Mouse (Mus musculus): ENCODE data around the gene Amh. TPM values are rescaled to one million over a fixed set of nuclear protein-coding genes. Genes with fewer than 3 reads are reported as not detected.
"Not testable (repeated sequence)": the region's sequence is repeated elsewhere in the genome, so short reads cannot be mapped to it uniquely, and the experiment has no call there.

Amh gene
- total RNA-seq, 2 experiments from 2014 or later, result 3.3 to 3.6 TPM

DNA sequence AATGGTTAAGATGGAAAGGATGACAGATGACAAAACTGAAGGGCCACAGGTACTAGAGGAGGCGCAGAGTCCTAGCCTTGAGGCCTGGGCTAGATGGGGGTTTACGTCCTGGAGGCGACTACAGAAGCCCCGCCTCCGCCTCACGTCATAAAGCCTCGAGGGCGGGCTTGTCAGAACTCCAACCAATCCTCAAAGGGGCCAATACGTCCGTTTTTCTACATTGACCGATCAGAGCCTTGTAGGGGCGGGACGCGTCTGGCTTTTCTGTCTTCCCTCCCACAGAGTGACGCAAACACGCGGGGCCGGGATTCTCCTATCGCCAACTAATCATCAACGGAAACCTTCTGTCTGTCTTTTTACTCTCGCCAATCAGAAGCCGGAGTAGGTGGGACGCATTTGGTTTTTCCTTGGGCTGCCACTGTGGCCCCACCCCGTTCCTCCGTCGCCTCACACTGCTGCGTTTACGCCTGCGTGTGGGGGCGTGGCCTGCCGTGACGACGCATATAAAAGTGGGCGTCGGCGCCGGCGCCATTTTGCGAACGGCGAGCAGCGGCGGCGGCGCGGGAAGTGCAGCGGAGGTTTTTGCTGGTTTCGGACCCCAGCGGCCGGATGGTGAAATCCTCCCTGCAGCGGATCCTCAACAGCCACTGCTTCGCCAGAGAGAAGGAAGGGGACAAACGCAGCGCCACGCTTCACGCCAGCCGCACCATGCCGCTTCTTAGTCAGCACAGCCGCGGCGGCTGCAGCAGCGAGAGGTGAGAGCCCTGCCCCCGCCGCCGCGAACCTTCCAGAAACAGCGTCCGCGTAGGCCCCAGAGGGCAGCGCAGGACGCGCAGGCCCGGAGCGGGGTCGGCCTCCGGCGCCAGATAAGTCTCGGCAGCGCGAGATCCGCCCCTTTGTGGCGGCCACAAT is 21.4 kb downstream of the Amh start, which contains the start of gene Oaz1:
Gene Oaz1, plus strand, starts transcription at position 506 of the 912 bp plus-strand sequence.
- peak; percentile 100 for DNase-seq (ENCODE audit: low spot score in 2 of 2)

DNA sequence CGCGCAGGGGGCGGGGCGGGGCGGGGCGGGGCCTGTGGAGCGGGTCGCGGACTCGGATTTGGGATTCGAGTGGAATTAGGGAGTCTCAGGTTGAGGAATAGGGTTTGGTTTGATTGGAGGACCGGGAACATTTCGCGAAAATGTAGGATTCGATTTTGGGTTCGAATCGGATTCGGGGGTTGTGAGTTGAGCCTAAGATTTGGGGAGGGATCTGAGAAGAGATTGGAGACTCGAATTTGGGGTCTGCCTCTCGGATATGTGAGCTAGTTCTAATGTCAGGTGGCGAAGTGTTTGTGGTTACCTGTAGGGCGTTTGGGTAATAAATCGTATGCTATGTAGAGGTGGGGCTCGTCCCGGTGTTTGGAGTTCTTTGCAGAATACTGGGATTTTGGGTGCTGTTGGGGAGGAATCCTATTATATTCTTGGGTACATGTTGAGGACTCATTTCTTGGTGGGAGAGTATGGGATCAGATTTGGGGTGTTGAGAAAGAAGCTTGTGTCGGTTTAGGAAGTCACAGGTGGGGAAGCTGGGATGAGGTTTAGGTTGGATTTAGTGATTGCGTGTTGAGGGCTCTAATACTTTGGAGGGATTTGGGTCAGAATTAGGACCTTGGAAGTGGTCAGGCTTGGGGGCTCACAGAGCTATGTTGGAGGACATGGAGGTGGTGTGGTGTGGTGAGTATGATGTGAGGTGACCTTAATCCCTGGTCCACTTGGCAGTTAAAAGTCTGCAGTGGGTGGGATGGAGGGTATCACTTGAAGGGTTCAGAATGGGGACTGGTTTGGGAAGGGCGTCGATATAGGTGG is 22.2 kb downstream of the Amh start:
- DNase-seq (ENCODE audit: low spot score in 2 of 2), result no peak

DNA sequence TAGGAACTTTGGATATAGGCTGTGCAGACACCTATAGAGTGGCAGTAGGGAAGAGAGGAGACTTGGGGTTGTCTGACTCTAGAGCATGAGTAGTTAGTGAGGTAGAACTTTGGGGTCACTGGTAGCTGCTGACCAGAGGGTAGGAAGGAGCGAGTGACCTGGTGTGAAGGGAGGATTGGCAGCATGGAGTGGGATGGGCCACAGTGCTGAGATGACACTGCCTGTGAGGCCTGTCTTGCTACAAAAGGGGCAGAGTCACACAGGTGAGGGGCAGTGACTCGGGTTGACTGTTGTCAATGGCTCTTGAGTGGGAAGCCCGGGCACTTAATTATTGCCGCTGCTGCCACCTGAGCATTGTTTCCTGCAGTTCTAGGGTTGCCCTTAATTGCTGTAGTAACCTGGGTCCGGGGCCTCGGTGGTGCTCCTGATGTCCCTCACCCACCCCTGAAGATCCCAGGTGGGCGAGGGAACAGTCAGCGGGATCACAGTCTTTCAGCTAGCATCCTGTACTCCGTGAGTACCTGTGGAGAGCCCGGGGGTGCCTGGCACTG is 22.9 kb downstream of the Amh start:
- no peak for DNase-seq (ENCODE audit: low spot score in 2 of 2)

DNA sequence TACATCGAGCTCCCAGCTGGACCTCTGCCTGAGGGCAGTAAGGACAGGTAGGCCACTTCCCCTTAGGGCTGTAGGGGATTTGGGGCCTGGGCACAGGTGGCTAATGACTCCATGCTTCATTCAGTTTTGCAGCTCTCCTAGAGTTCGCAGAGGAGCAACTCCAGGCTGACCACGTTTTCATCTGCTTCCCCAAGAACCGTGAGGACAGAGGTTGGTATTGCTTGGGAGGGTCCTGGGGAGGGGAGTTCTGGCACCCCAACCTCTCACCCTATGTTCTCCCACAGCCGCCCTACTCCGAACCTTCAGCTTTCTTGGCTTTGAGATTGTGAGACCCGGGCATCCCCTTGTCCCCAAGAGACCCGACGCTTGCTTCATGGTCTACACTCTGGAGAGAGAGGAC is 23.5 kb downstream of the Amh start:
- DNase-seq (ENCODE audit: low spot score in 2 of 2), result not testable (repeated sequence)

DNA sequence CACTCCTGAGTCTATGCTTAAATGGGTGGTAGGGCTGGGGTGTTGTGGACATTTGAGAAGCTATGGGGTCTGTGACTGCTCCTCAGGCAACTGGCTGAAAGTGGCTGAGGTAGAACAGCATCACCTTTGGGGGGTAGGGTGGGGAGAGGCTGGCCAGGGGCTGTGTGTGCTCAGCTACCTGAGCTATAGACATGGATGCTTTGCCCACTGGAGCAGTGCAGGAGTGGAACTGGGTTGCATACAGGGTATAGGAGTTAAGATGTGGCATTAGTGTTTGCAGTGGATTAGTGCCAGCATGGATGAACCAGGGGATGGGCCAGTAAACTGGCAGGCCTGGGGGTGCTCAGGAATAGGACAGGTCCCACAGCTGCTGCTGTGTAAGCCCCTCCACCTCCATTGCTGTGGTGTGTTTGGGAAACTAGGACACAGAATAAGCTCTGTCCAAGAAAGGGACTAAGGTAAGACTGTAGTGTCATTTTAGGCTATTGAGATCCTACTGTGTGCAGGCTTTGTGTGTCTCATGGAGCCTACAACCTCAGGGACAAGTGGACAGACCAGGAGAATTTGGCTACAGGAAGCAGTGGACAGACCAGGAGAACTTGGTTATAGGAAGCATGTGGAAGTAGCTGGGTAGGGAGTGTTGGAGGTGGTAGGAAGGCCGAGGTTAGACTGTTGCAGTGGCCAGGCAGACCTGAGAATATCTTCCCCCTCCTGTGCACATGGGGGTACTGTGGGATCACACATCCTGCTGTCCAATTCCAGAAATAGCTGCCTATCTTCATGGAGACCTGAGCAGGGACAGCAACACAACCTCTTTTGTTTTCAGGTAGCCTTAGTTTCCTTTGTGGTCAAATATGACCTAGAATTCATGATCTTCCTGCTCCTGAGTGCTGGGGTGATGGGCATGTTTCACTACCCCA is 24.6 kb downstream of the Amh start:
- no peak for DNase-seq (ENCODE audit: low spot score in 2 of 2)

DNA sequence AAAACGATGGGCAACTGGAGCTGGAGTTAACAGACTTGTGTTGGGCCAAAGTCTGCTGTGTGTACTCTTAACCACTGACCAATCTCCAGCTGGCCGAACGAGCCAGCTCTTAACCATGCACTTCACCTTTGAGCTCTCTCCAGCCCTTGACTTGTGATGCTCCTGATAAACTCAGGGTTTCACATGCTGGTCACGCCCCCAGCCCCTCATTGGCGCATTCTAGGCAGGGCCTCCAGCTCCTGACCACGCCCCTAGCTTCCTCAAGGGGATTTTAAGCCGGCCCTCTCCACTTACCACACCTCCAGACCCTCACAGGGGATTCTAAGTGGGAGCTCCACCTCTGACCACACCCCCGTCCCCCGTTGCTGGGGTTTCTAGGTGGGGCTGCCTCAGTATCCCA is 26.1 kb downstream of the Amh start:
- DNase-seq (ENCODE audit: low spot score in 2 of 2), result no peak

DNA sequence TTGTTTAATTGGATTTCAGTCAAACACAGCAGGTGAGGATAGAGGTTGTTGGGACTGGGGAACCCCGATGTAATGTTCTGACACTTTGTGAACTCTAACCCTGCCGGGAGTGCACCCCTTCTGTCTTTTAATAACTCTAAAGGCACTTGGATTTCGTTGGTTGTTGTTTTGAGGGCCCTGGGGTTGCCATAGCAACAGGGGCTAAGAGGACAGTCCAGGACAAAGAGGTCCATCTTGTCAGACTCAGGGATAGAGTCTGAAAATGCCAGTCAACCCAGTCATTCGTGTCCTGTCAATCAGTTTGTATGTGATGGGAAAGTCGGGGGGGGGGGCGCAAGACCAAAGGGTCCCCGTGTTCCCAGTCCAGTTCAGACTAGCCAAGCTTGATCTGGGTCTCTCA is 27.8 kb downstream of the Amh start:
- no peak for DNase-seq (ENCODE audit: low spot score in 2 of 2)

DNA sequence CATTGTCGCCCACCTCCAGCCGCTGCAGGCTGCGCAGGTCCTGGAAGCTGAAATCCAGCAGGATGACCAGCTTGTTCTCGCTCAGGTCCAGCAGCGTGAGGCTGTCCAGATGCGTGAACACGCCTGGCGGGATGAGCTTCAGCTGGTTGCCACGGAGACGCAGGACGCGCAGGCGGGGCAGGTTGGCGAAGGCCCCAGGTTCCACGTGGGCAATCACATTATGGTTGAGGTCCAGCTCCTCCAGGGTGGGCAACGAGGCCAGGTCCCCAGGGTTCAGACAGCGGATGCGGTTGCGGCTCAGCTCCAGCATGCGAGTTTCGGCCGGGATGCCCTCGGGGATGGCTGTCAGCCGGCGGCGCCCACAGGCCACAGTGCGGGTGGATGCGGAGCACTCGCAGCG is 30.6 kb downstream of the Amh start:
- no peak for DNase-seq (ENCODE audit: low spot score in 2 of 2)

DNA sequence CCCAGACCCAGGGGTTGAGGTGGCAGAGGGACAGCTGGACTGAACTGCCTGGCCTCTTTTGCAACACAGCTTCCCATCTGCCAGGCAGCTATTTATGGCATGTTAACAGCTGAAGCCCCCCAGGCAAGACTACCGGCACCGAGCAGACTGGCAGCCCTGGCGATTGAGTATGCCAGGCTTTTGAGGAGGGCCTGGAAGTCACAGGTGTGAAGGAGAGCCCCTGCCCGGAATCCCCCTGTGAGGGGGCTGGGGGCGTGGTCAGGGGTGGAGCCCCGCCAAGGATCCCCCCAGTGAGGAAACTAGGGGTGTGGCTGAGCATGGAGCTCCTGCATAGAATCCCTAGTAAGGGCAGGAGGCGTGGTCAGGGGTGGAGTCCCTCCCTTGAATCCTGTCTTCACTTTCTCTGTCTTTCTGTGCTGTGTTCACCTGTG is 31.9 kb downstream of the Amh start:
- DNase-seq (ENCODE audit: low spot score in 2 of 2), result no peak

DNA sequence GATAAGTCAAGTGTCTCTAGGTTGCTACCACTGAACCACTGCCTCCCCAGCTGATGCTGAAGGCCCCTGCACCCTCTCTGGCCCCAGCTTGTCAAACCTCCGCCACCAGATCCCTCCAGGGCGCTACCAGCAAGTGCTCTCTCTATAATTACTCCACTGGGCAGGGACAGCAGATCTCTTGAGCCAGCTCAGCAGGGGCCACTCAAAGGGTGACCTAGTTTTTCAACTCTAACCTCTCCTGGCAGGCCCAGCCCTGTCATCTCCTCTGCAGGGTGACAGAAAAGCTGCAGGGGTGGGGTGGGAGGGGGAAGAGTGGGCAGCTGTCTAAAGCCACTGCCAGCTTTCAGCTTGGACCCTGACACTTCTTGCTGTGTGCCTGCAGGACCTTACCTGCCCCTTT is 32.8 kb downstream of the Amh start:
- no peak for DNase-seq (ENCODE audit: low spot score in 2 of 2)

DNA sequence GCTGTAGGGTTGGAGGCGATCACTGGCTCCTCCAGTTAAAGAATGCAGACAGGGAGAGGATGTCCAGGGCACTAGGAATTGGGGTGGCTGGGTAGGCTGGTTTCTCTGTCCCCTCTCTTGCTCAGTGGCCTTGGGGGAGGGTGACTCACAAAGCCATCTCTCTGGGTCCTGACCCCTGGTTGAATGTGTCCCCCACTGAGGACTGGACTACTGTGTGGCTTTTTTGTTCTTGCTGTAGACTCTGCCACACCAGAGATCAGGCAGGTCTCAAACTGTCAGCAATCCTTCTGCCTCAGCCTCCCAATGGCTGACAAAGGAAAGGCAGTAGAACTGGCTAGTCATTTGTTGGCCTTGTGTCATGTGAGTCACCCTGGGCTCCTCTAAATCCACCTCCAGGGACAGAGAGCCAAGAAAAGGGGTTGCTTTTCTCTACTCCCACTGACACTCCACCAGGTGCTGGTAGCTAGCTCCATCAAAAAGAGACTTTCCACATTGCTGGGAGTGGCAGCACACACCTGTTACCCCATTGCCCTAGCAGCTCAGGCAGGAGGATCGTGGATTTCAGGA is 33.4 kb downstream of the Amh start:
- no peak for DNase-seq (ENCODE audit: low spot score in 2 of 2)

DNA sequence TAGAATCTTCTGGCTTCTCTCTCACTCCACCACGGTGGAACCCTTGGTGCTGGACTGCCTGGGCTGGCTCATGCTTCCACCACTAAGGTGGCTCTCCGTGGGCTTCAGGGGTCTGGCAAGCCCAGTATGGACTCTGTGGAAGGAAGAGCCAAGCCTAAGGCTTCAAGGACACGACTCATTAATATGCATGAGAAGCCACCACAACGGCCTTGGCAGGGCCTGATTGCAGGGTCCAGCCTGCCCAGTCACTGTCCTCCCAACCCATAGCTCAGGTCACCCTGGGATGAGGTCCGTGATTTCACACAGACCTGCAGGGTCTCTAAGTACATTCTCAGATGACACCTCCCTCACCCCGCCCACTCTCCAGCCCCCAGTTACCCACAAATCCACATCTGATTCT is 34.8 kb downstream of the Amh start:
- DNase-seq (ENCODE audit: low spot score in 2 of 2), result no peak

DNA sequence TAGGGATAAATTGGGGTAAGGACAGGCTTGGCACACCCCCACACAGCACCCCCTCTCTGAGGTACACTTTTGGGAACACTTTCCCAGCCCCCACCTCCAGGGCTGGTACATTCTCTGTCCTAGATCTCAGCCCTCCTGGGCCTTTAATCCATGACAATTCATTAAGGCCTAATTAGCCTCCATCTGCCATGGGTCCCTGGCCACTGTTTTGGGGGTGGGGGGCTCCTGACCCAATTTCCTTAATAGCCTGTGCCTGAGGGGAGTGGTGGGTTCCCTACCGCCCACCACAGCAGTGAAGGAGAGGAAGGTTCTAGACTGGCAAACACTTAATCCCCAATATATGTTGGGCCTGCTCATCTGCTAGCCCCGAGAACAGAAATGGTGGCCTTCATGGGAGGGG is 36.6 kb downstream of the Amh start:
- DNase-seq (ENCODE audit: low spot score in 2 of 2), result no peak

DNA sequence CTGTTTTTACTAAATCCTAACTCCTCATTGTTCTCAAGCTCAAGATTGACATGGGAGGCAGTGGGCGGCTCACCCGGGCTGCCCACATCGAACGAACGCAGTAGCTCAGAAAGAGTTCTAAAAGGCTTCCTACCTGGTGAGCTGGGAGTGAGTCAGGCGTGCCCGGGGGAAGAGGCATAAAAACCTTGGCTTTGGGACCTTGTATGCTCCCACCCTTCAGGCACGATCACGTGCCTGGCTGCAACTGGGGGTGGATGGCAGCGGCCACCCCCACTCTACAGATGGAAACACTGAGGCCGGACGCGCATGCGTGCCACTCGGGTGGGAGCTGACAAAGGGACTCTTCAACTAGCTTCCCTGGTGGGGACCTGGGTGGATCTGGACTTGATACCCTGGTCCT is 37.3 kb downstream of the Amh start:
- DNase-seq (ENCODE audit: low spot score in 2 of 2), result peak; percentile 43 to 71

DNA sequence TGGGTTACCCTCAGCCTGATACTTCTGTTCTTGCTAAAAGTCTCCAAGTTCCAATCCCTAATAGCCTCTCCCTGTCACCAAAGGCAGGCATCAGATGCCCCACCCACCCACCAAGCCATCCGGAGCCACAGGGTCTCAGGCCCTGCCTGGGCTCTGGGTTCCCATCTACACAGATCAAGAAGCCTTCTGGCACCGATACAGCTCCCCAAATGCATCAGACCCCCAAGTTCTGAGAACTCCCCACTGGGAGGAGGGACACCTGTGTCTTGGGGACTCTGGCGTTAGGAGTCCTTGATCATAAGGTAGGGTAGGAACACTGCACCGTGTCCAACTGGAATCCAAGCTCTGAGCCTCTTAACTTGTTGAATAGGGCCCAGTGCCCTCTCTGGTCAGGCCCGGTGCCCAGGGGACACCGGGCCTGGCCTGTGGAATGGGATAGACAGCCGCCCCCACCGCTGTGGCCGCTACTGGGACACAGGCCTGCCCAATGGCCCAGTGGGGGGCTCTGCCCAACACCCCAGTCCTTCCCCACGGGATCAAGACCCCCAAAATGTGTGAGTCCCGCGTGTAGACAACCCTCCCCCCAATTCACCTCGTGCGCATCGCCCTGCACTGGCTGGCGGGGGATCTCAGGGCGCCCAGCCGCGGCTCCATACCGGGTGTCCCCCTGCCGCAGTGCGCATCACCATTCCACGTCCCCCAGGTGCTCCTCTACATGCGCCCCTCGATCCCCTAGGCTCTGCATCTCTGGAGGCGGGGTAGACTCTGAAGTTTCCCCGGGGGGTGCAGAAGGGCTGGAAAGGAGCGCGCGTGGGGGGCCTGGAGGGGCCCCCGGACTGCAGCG is 38.3 kb downstream of the Amh start:
- DNase-seq (ENCODE audit: low spot score in 2 of 2), result no peak

DNA sequence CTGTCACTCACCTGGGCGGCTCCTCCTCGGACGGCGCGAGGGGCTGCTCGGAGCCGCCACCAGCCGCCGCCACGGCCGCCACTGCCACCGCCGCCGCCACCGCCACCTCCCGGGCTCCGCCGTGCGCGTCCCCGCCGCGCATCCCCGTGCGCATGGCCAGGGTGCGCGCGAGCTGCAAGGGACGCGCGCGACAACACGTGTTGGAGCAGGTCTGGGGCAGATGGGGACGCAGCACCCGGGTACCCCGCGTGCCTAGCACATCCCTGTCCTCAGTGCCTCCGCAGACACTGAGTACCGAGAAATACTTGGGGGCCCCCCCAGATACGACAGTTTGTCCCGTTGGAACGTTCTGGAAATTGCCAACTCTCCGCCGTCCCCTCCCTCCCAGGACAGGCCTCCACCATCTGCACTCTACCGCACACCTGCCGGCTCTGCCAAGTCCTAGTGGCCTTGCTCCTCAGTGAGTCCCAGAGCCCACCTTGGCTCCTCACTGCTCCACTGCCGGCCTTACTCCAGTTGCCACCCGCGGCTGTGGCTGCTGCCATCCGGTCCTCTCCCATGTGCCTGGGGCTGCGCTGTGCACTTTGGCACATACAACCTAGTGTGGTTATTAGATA is 39.0 kb downstream of the Amh start, which contains the start of gene Lingo3:
Gene Lingo3, minus strand, starts transcription at position 109 of the 617 bp plus-strand sequence.
- peak; percentile 51 to 65 for DNase-seq (ENCODE audit: low spot score in 2 of 2)

DNA sequence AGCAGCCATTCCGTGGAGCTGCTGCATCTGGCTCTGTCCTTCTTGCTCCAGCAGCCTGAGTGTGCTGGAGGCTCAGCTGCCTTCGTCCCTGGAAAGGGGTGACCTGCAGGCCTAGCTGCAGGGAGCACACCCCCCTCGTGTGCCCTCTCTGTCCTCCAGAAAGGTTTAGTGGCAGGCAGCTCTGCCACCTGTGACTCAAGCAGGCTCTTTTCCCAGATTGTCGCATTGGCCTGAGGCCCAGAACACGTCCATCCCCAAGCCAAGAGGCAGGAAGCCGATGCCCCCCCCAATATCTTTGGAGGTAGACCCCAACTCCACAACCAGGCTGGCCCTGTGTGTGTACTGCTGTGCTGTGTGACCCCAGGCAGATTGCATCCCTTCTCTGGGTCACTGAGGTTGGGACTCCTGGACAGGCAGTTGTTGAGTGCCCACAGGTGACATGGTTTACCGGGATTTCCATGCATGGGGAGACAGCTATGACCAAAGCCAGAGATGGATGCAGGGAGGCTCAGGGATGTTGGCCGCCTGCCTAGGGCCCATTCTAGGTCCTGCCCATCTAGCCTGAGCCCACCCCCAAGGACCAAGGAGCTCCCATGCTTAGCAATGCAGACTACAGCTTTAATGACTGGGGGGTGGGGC is 40.1 kb downstream of the Amh start:
- DNase-seq (ENCODE audit: low spot score in 2 of 2), result no peak

DNA sequence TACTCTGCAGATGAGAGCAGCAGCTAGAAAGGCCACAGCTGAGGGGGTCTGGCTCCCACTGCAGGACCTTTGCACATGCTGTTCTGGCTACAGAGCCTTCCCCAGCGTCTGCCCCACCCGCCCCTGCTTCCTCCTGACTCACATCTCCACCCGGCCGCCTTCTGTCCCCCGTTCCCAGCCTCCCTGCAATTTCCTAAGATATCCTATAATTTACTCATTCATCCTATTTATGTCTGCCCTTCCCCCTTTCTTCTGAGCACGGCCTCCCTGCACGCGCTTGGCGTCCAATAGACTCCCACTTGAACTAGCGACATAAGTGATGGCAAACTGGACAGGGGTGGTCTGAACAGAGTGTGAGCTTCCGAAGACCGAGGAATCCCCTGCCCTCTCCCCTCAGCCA is 40.7 kb downstream of the Amh start:
- DNase-seq (ENCODE audit: low spot score in 2 of 2), result peak; percentile 32 to 49

DNA sequence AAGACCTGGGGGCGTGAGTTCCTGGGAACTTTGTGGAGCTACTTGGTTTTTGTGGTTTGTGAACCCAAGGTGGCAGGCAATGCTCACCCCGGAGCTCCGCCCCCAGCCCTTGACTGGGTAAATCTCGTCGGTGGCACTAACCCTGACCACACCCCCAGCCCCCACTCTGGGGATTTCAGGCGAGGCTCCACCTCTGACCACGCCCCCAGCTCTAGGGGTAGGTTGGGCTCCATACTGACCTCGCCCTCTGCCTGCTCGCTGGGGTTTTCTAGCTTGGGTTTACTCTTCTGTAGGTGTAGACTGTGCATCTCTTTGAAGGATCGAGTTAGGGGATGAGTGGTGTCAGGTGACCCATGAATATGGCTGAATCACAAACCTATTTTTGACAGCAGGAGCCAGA is 43.5 kb downstream of the Amh start:
- DNase-seq (ENCODE audit: low spot score in 2 of 2), result no peak
